Mouse (Mus musculus): Measurements from ENCODE around the gene Rwdd2a. TPM values are rescaled to one million over a fixed set of nuclear protein-coding genes. Genes with fewer than 3 reads are reported as not detected.

The Rwdd2a gene
- polyA plus RNA-seq, 1 experiment, result 1.8 TPM

GRCm38 (mm10) chr9:86549637-86550162 is 22.1 kb upstream of the Rwdd2a start:
- TF ChIP-seq CTCF (IDR thresholded peaks at IDR 0.05; ENCODE audit: borderline replicate concordance, control insufficient read depth, extremely low read depth, insufficient read depth, low read length, poor library complexity), result no peak
- TF ChIP-seq POLR2A (IDR thresholded peaks at IDR 0.05; ENCODE audit: control insufficient read depth, extremely low read depth, insufficient read depth, low read length, poor library complexity), result no peak
- 96% methylated on average over 5 of the region's 5 CpGs for WGBS
- Histone ChIP-seq H3K27ac (ENCODE audit: control insufficient read depth, insufficient read depth, low read length) (no peak overlapping the region), H3K4me3 (ENCODE audit: control insufficient read depth, insufficient read depth, low read length) (no peak overlapping the region), H3K4me1 (replicated peaks; ENCODE audit: control insufficient read depth, insufficient read depth, low read length) (no peaks in the 10 kb centered on the region), H3K36me3 (ENCODE audit: control insufficient read depth, insufficient read depth, low read length) (peaks cover 53% of the 10 kb centered on the region), H3K27me3 (ENCODE audit: control insufficient read depth, insufficient read depth, low read length) (no peaks in the 10 kb centered on the region)
- DNase-seq, result no peak

- Histone ChIP-seq H3K4me1 (replicated peaks; ENCODE audit: control insufficient read depth, insufficient read depth, low read length) (no peaks in the 10 kb centered on the region), H3K27me3 (ENCODE audit: control insufficient read depth, insufficient read depth, low read length) (no peaks in the 10 kb centered on the region), H3K36me3 (ENCODE audit: control insufficient read depth, insufficient read depth, low read length) (peaks cover 52% of the 10 kb centered on the region), H3K4me3 (ENCODE audit: control insufficient read depth, insufficient read depth, low read length) (no peak overlapping the region), H3K27ac (ENCODE audit: control insufficient read depth, insufficient read depth, low read length) (no peak overlapping the region)
- no peak for DNase-seq
- 93% methylated on average over 3 of the region's 3 CpGs for WGBS
- no peak for TF ChIP-seq POLR2A (IDR thresholded peaks at IDR 0.05; ENCODE audit: control insufficient read depth, extremely low read depth, insufficient read depth, low read length, poor library complexity)
- TF ChIP-seq CTCF (IDR thresholded peaks at IDR 0.05; ENCODE audit: borderline replicate concordance, control insufficient read depth, extremely low read depth, insufficient read depth, low read length, poor library complexity), result no peak
These were observed 21.1 kb upstream of the Rwdd2a start for GRCm38 (mm10) chr9:86550717-86551116.

- WGBS, result 97% methylated on average over 9 of the region's 9 CpGs
- H3K27ac ChIP-seq (ENCODE audit: control insufficient read depth, insufficient read depth, low read length), result no peak overlapping the region
- no peak overlapping the region for H3K4me3 ChIP-seq (ENCODE audit: control insufficient read depth, insufficient read depth, low read length)
- no peaks in the 10 kb centered on the region for H3K4me1 ChIP-seq (replicated peaks; ENCODE audit: control insufficient read depth, insufficient read depth, low read length)
- no peaks in the 10 kb centered on the region for H3K27me3 ChIP-seq (ENCODE audit: control insufficient read depth, insufficient read depth, low read length)
- peaks cover 56% of the 10 kb centered on the region for H3K36me3 ChIP-seq (ENCODE audit: control insufficient read depth, insufficient read depth, low read length)
- TF ChIP-seq POLR2A (IDR thresholded peaks at IDR 0.05; ENCODE audit: control insufficient read depth, extremely low read depth, insufficient read depth, low read length, poor library complexity) (no peak), CTCF (IDR thresholded peaks at IDR 0.05; ENCODE audit: borderline replicate concordance, control insufficient read depth, extremely low read depth, insufficient read depth, low read length, poor library complexity) (no peak)
- DNase-seq, result no peak
These were observed 17.9 kb upstream of the Rwdd2a start for GRCm38 (mm10) chr9:86553886-86554285.

GRCm38 (mm10) chr9:86554641-86555040 is 17.1 kb upstream of the Rwdd2a start:
- Histone ChIP-seq H3K4me3 (ENCODE audit: control insufficient read depth, insufficient read depth, low read length) (no peak overlapping the region), H3K27me3 (ENCODE audit: control insufficient read depth, insufficient read depth, low read length) (no peaks in the 10 kb centered on the region), H3K4me1 (replicated peaks; ENCODE audit: control insufficient read depth, insufficient read depth, low read length) (no peaks in the 10 kb centered on the region), H3K36me3 (ENCODE audit: control insufficient read depth, insufficient read depth, low read length) (peaks cover 55% of the 10 kb centered on the region), H3K27ac (ENCODE audit: control insufficient read depth, insufficient read depth, low read length) (no peak overlapping the region)
- TF ChIP-seq CTCF (IDR thresholded peaks at IDR 0.05; ENCODE audit: borderline replicate concordance, control insufficient read depth, extremely low read depth, insufficient read depth, low read length, poor library complexity) (no peak), POLR2A (IDR thresholded peaks at IDR 0.05; ENCODE audit: control insufficient read depth, extremely low read depth, insufficient read depth, low read length, poor library complexity) (no peak)
- 95% methylated on average over 4 of the region's 4 CpGs for WGBS
- DNase-seq, result no peak

GRCm38 (mm10) chr9:86560543-86560942 is 11.2 kb upstream of the Rwdd2a start:
- H3K4me3 ChIP-seq (ENCODE audit: control insufficient read depth, insufficient read depth, low read length), result no peak overlapping the region
- DNase-seq, result no peak
- no peak overlapping the region for H3K27ac ChIP-seq (ENCODE audit: control insufficient read depth, insufficient read depth, low read length)
- peaks cover 17% of the 10 kb centered on the region for H3K36me3 ChIP-seq (ENCODE audit: control insufficient read depth, insufficient read depth, low read length)
- WGBS, result 84% methylated on average over 3 of the region's 3 CpGs
- no peak for TF ChIP-seq POLR2A (IDR thresholded peaks at IDR 0.05; ENCODE audit: control insufficient read depth, extremely low read depth, insufficient read depth, low read length, poor library complexity)
- H3K4me1 ChIP-seq (replicated peaks; ENCODE audit: control insufficient read depth, insufficient read depth, low read length), result no peaks in the 10 kb centered on the region
- no peaks in the 10 kb centered on the region for H3K27me3 ChIP-seq (ENCODE audit: control insufficient read depth, insufficient read depth, low read length)

GRCm38 (mm10) chr9:86569314-86569910 is 2.4 kb upstream of the Rwdd2a start:
- WGBS, result 89% methylated on average over 3 of the region's 3 CpGs
- Histone ChIP-seq H3K36me3 (ENCODE audit: control insufficient read depth, insufficient read depth, low read length) (0 out of 2 replicates have a peak, but pooled peaks cover 3% of the 10 kb centered on the region), H3K27me3 (ENCODE audit: control insufficient read depth, insufficient read depth, low read length) (no peaks in the 10 kb centered on the region), H3K27ac (ENCODE audit: control insufficient read depth, insufficient read depth, low read length) (no peak overlapping the region), H3K4me1 (replicated peaks; ENCODE audit: control insufficient read depth, insufficient read depth, low read length) (peaks cover 10% of the 10 kb centered on the region), H3K4me3 (ENCODE audit: control insufficient read depth, insufficient read depth, low read length) (no peak overlapping the region)
- DNase-seq, result no peak
- TF ChIP-seq POLR2A (IDR thresholded peaks at IDR 0.05; ENCODE audit: control insufficient read depth, extremely low read depth, insufficient read depth, low read length, poor library complexity) (no peak), CTCF (IDR thresholded peaks at IDR 0.05; ENCODE audit: borderline replicate concordance, control insufficient read depth, extremely low read depth, insufficient read depth, low read length, poor library complexity) (no peak)

Data from thymus, adult 2 months (tissue).